Mouse (Mus musculus): ENCODE data around the gene Psen2. TPM values are rescaled to one million over a fixed set of nuclear protein-coding genes. Genes with fewer than 3 reads are reported as not detected.

Psen2 gene
- polyA plus RNA-seq, 1 experiment from 2014 or later: 17.4 TPM

- no peaks in the 10 kb centered on the region for H3K4me1 ChIP-seq (ENCODE audit: control insufficient read depth, insufficient read depth, low read length)
- no peaks in the 10 kb centered on the region for H3K36me3 ChIP-seq (ENCODE audit: control insufficient read depth, insufficient read depth, low read length)
- H3K9ac ChIP-seq (replicated peaks; ENCODE audit: low read depth, low read length): no peak overlapping the region
- H3K4me2 ChIP-seq (replicated peaks; ENCODE audit: low read depth, low read length): no peak overlapping the region
- H3K9me3 ChIP-seq (ENCODE audit: control insufficient read depth, low read depth, low read length): no peaks in the 10 kb centered on the region
- no peaks in the 10 kb centered on the region for H3K27me3 ChIP-seq (ENCODE audit: control insufficient read depth, insufficient read depth, low read length)
- H3K27ac ChIP-seq (ENCODE audit: low read length): no peak overlapping the region
- no peak overlapping the region for H3K4me3 ChIP-seq (ENCODE audit: low read depth, low read length)
- WGBS: 78% methylated on average over 2 of the region's 2 CpGs
- ATAC-seq (ENCODE audit: insufficient number of reproducible peaks, insufficient read depth, low FRiP score, low read depth): no peak
Measured at GRCm38 (mm10) chr1:180259753-180260152, 3.5 kb downstream of the Psen2 start.

GRCm38 (mm10) chr1:180257446-180257845 lies 5.8 kb downstream of the Psen2 start:
- WGBS: 88% methylated on average over 6 of the region's 6 CpGs
- Histone ChIP-seq H3K27me3 (ENCODE audit: control insufficient read depth, insufficient read depth, low read length) (no peaks in the 10 kb centered on the region), H3K4me3 (ENCODE audit: low read depth, low read length) (no peak overlapping the region), H3K4me2 (replicated peaks; ENCODE audit: low read depth, low read length) (no peak overlapping the region), H3K9me3 (ENCODE audit: control insufficient read depth, low read depth, low read length) (no peaks in the 10 kb centered on the region), H3K9ac (replicated peaks; ENCODE audit: low read depth, low read length) (no peak overlapping the region), H3K27ac (ENCODE audit: low read length) (no peak overlapping the region), H3K4me1 (ENCODE audit: control insufficient read depth, insufficient read depth, low read length) (no peaks in the 10 kb centered on the region), H3K36me3 (ENCODE audit: control insufficient read depth, insufficient read depth, low read length) (no peaks in the 10 kb centered on the region)
- no peak for ATAC-seq (ENCODE audit: insufficient number of reproducible peaks, insufficient read depth, low FRiP score, low read depth)

GRCm38 (mm10) chr1:180256866-180257265 lies 6.4 kb downstream of the Psen2 start:
- no peak overlapping the region for H3K9ac ChIP-seq (replicated peaks; ENCODE audit: low read depth, low read length)
- no peaks in the 10 kb centered on the region for H3K27me3 ChIP-seq (ENCODE audit: control insufficient read depth, insufficient read depth, low read length)
- H3K4me3 ChIP-seq (ENCODE audit: low read depth, low read length): peak overlapping the region; percentile 73
- peak overlapping the region; percentile 94 for H3K4me2 ChIP-seq (replicated peaks; ENCODE audit: low read depth, low read length)
- H3K4me1 ChIP-seq (ENCODE audit: control insufficient read depth, insufficient read depth, low read length): no peaks in the 10 kb centered on the region
- no peaks in the 10 kb centered on the region for H3K9me3 ChIP-seq (ENCODE audit: control insufficient read depth, low read depth, low read length)
- H3K36me3 ChIP-seq (ENCODE audit: control insufficient read depth, insufficient read depth, low read length): no peaks in the 10 kb centered on the region
- ATAC-seq (ENCODE audit: insufficient number of reproducible peaks, insufficient read depth, low FRiP score, low read depth): no peak
- 55% methylated on average over 4 of the region's 4 CpGs for WGBS
- H3K27ac ChIP-seq (ENCODE audit: low read length): no peak overlapping the region

GRCm38 (mm10) chr1:180256138-180256674 lies 7.0 kb downstream of the Psen2 start:
- Histone ChIP-seq H3K9ac (replicated peaks; ENCODE audit: low read depth, low read length) (peak overlapping the region; percentile 71), H3K4me1 (ENCODE audit: control insufficient read depth, insufficient read depth, low read length) (no peaks in the 10 kb centered on the region), H3K9me3 (ENCODE audit: control insufficient read depth, low read depth, low read length) (no peaks in the 10 kb centered on the region), H3K27ac (ENCODE audit: low read length) (peak overlapping the region; percentile 61; the same call in 1 of the 2 replicates), H3K4me3 (ENCODE audit: low read depth, low read length) (peak overlapping the region; percentile 73), H3K27me3 (ENCODE audit: control insufficient read depth, insufficient read depth, low read length) (no peaks in the 10 kb centered on the region), H3K36me3 (ENCODE audit: control insufficient read depth, insufficient read depth, low read length) (no peaks in the 10 kb centered on the region), H3K4me2 (replicated peaks; ENCODE audit: low read depth, low read length) (peak overlapping the region; percentile 94)
- ATAC-seq (ENCODE audit: insufficient number of reproducible peaks, insufficient read depth, low FRiP score, low read depth): peak; percentile 95
- 0% methylated on average over 38 of the region's 39 CpGs for WGBS

GRCm38 (mm10) chr1:180255294-180256117 lies 7.7 kb downstream of the Psen2 start:
- WGBS: 3% methylated on average over 27 of the region's 33 CpGs
- H3K9me3 ChIP-seq (ENCODE audit: control insufficient read depth, low read depth, low read length): no peaks in the 10 kb centered on the region
- no peaks in the 10 kb centered on the region for H3K4me1 ChIP-seq (ENCODE audit: control insufficient read depth, insufficient read depth, low read length)
- peak; percentile 57 for ATAC-seq (ENCODE audit: insufficient number of reproducible peaks, insufficient read depth, low FRiP score, low read depth)
- peak overlapping the region; percentile 71 for H3K9ac ChIP-seq (replicated peaks; ENCODE audit: low read depth, low read length)
- peak overlapping the region; percentile 73 for H3K4me3 ChIP-seq (ENCODE audit: low read depth, low read length)
- H3K36me3 ChIP-seq (ENCODE audit: control insufficient read depth, insufficient read depth, low read length): no peaks in the 10 kb centered on the region
- peak overlapping the region; percentile 94 for H3K4me2 ChIP-seq (replicated peaks; ENCODE audit: low read depth, low read length)
- H3K27ac ChIP-seq (ENCODE audit: low read length): peak overlapping the region; percentile 61; the same call in 1 of the 2 replicates
- H3K27me3 ChIP-seq (ENCODE audit: control insufficient read depth, insufficient read depth, low read length): no peaks in the 10 kb centered on the region

GRCm38 (mm10) chr1:180254316-180254715 lies 8.9 kb downstream of the Psen2 start:
- Histone ChIP-seq H3K36me3 (ENCODE audit: control insufficient read depth, insufficient read depth, low read length) (no peaks in the 10 kb centered on the region), H3K9me3 (ENCODE audit: control insufficient read depth, low read depth, low read length) (no peaks in the 10 kb centered on the region), H3K4me3 (ENCODE audit: low read depth, low read length) (no peak overlapping the region), H3K27me3 (ENCODE audit: control insufficient read depth, insufficient read depth, low read length) (no peaks in the 10 kb centered on the region), H3K4me2 (replicated peaks; ENCODE audit: low read depth, low read length) (no peak overlapping the region), H3K4me1 (ENCODE audit: control insufficient read depth, insufficient read depth, low read length) (no peaks in the 10 kb centered on the region), H3K27ac (ENCODE audit: low read length) (no peak overlapping the region), H3K9ac (replicated peaks; ENCODE audit: low read depth, low read length) (no peak overlapping the region)
- ATAC-seq (ENCODE audit: insufficient number of reproducible peaks, insufficient read depth, low FRiP score, low read depth): no peak
- WGBS: 86% methylated on average over 5 of the region's 5 CpGs

GRCm38 (mm10) chr1:180252656-180253190 lies 10.5 kb downstream of the Psen2 start:
- no peak overlapping the region for H3K4me3 ChIP-seq (ENCODE audit: low read depth, low read length)
- H3K27ac ChIP-seq (ENCODE audit: low read length): no peak overlapping the region
- H3K4me1 ChIP-seq (ENCODE audit: control insufficient read depth, insufficient read depth, low read length): 0 out of 2 replicates have a peak, but pooled peaks cover 2% of the 10 kb centered on the region
- no peaks in the 10 kb centered on the region for H3K9me3 ChIP-seq (ENCODE audit: control insufficient read depth, low read depth, low read length)
- H3K27me3 ChIP-seq (ENCODE audit: control insufficient read depth, insufficient read depth, low read length): no peaks in the 10 kb centered on the region
- no peak overlapping the region for H3K9ac ChIP-seq (replicated peaks; ENCODE audit: low read depth, low read length)
- WGBS: 80% methylated on average over 11 of the region's 11 CpGs
- no peak for ATAC-seq (ENCODE audit: insufficient number of reproducible peaks, insufficient read depth, low FRiP score, low read depth)
- no peak overlapping the region for H3K4me2 ChIP-seq (replicated peaks; ENCODE audit: low read depth, low read length)
- H3K36me3 ChIP-seq (ENCODE audit: control insufficient read depth, insufficient read depth, low read length): no peaks in the 10 kb centered on the region

- Histone ChIP-seq H3K4me1 (ENCODE audit: control insufficient read depth, insufficient read depth, low read length) (0 out of 2 replicates have a peak, but pooled peaks cover 2% of the 10 kb centered on the region), H3K9ac (replicated peaks; ENCODE audit: low read depth, low read length) (no peak overlapping the region), H3K27me3 (ENCODE audit: control insufficient read depth, insufficient read depth, low read length) (no peaks in the 10 kb centered on the region), H3K27ac (ENCODE audit: low read length) (no peak overlapping the region), H3K4me2 (replicated peaks; ENCODE audit: low read depth, low read length) (no peak overlapping the region), H3K4me3 (ENCODE audit: low read depth, low read length) (no peak overlapping the region), H3K9me3 (ENCODE audit: control insufficient read depth, low read depth, low read length) (no peaks in the 10 kb centered on the region), H3K36me3 (ENCODE audit: control insufficient read depth, insufficient read depth, low read length) (no peaks in the 10 kb centered on the region)
- no peak for ATAC-seq (ENCODE audit: insufficient number of reproducible peaks, insufficient read depth, low FRiP score, low read depth)
- 67% methylated on average over 10 of the region's 10 CpGs for WGBS
Measured at GRCm38 (mm10) chr1:180251176-180252048, 11.8 kb downstream of the Psen2 start.
